Mouse (Mus musculus) intestine, embryonic 14.5 days (tissue): ENCODE results near the gene Timm29. TPM values are rescaled to one million over a fixed set of nuclear protein-coding genes. Genes with fewer than 3 reads are reported as not detected.
A peak's percentile ranks its signal among the peaks of the same experiment; 100 is the strongest.
"Not testable (repeated sequence)": the region's sequence is repeated elsewhere in the genome, so short reads cannot be mapped to it uniquely, and the experiment has no call there.

Experiments
- ATAC-seq: fragments of 200-750 bp; cut with Nextera tagmentation; replicated peaks from 2 replicates; pipeline ENCODE4 v1.8.0; 2017; ENCODE audit warnings: low read depth, moderate number of reproducible peaks, moderate TSS enrichment, moderate library complexity; ENCODE audit not compliant: low FRiP score, low TSS enrichment
- DNase-seq: peaks from one replicate; pipeline ENCODE4 v3.0.0-alpha.2; 2018; ENCODE audit warnings: low spot score
- H3K27ac ChIP-seq: fragments of 300-500 bp; sonication (generic); 2 replicates; pipeline ENCODE4 v1.5.1; 2014; ENCODE audit warnings: low read depth, mild to moderate bottlenecking, control low read depth
- H3K27me3 ChIP-seq: fragments of 300-500 bp; sonication (generic); replicated peaks from 2 replicates; pipeline ENCODE4 v1.6.1; 2014; ENCODE audit warnings: low read length, control low read depth; ENCODE audit not compliant: control insufficient read depth, insufficient read depth
- H3K36me3 ChIP-seq: fragments of 300-500 bp; sonication (generic); 2 replicates; pipeline ENCODE4 v1.6.1; 2014; ENCODE audit warnings: low read length, control low read depth; ENCODE audit not compliant: control insufficient read depth, insufficient read depth
- H3K4me1 ChIP-seq: fragments of 300-500 bp; sonication (generic); replicated peaks from 2 replicates; pipeline ENCODE4 v1.6.1; 2014; ENCODE audit warnings: low read length, control low read depth, mixed read lengths; ENCODE audit not compliant: control insufficient read depth, insufficient read depth
- H3K4me2 ChIP-seq: fragments of 300-500 bp; sonication (generic); 2 replicates; pipeline ENCODE4 v1.6.1; 2014; ENCODE audit warnings: low read length
- H3K4me3 ChIP-seq: fragments of 300-500 bp; sonication (generic); 2 replicates; pipeline ENCODE4 v1.5.1; 2014; ENCODE audit warnings: low read depth, low read length, control low read depth, mixed read lengths
- H3K9ac ChIP-seq: fragments of 300-500 bp; sonication (generic); 2 replicates; pipeline ENCODE4 v1.6.1; 2014; ENCODE audit warnings: mild to moderate bottlenecking, low read length
- H3K9me3 ChIP-seq: fragments of 300-500 bp; sonication (generic); 2 replicates; pipeline ENCODE4 v1.6.1; 2016; ENCODE audit warnings: low read length, control low read depth; ENCODE audit not compliant: control insufficient read depth
- WGBS: fragments of 180-500 bp; shearing (Covaris S2); extraction: QIAGEN DNeasy Blood & Tissue Kit; methylation state at CpG from one replicate; pipeline ENCODE4 v1.1.7; 2014; 5-methylcytosine and 5-hydroxymethylcytosine counted together
- polyA plus RNA-seq: library from polyadenylated mRNA; unstranded; fragments of >200 nt; fragmentation: Nextera tagmentation; extraction: Ambion mirVana; gene quantifications from 2 replicates; pipeline ENCODE4 v1.2.1, GENCODE M21; 2014

Timm29 gene
- polyA plus RNA-seq, 1 experiment from 2014 or later = 32.7 TPM

DNA sequence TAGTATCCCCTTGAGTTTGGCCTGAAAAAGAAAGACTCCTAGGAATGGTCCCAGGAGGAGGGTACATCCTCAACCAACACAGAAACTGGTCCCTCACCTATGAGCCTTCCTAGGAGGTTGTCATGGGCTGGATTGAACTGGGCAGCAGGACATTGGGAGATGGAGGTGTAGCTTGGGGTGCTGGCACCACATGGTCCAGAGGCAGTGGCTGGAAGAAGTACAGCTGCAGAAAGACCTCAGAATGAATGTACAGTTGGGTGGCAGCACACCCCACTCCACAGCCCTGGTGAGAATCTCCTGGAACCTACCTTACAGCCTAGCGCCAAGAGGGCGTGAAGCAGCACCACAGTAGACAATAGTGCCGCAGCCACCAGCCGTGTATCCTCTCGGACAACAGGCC, 3.0 kb upstream of the Timm29 start:
- Histone ChIP-seq H3K9me3 (no peaks in the 10 kb centered on the region), H3K9ac (no peak overlapping the region), H3K4me2 (no peak overlapping the region), H3K4me1 (peaks cover 14% of the 10 kb centered on the region), H3K27ac (no peak overlapping the region), H3K4me3 (no peak overlapping the region), H3K36me3 (peaks cover 63% of the 10 kb centered on the region), H3K27me3 (no peaks in the 10 kb centered on the region)
- WGBS = 89% methylated on average over 5 of the region's 5 CpGs
- ATAC-seq (no peak), DNase-seq (no peak)

GRCm38 (mm10) chr9:21591127-21591830, 1.2 kb upstream of the Timm29 start:
- DNase-seq (no peak), ATAC-seq (no peak)
- H3K9ac ChIP-seq = no peak overlapping the region
- H3K4me2 ChIP-seq = peak overlapping the region; percentile 94; the same call in 1 of the 2 replicates
- H3K9me3 ChIP-seq = no peaks in the 10 kb centered on the region
- H3K4me3 ChIP-seq = no peak overlapping the region
- no peaks in the 10 kb centered on the region for H3K27me3 ChIP-seq
- H3K36me3 ChIP-seq = peaks cover 62% of the 10 kb centered on the region
- peaks cover 14% of the 10 kb centered on the region for H3K4me1 ChIP-seq
- WGBS = 81% methylated on average over 6 of the region's 6 CpGs
- H3K27ac ChIP-seq = no peak overlapping the region

DNA sequence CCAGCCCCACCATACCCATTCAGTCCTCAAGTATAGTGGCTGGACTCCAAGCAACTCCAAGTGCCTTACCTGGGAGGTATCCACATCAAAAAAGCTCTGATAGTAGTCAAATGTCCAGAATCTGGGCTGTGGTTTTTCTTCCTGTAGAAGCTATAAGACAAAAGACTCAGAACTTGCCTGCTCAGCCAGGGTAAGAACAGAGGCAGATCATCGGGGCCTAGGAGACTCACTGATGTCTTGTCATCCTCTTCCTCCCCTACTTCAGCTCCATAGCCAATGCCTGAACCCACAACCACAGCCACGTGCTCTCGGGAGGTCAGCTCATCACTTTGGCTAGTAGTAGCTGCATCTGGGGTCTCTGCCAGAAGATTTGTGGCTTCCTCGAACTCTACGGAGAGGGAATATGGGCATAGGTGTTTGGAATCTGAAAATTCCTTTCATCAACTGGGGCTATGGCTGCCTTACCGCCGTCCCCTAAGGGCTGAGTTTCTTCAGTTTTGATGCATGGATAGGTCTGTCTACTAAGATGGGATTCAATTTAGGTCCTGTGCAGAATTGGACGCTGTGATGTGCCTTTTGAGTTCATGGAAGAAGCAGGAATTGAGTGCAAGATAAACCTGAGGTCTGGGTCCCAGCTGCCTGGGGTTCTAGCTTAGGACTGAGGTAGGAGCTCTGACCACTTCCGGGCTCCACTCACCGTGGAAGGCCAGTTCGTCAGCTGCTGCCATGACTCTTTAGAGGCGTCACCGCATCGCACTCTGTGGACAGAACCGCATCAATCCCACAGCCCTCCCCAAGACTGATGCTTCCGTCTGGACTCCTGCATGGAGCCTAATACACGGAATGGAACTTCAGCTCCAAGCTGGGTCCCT, 455 bp upstream of the Timm29 start:
- peak overlapping the region; percentile 94 for H3K4me2 ChIP-seq
- peaks cover 14% of the 10 kb centered on the region for H3K4me1 ChIP-seq
- 20% methylated on average over 17 of the region's 17 CpGs for WGBS
- peak; percentile 79 for ATAC-seq
- peak overlapping the region; percentile 88 for H3K9ac ChIP-seq
- peak overlapping the region; percentile 2; the same call in 1 of the 2 replicates for H3K27ac ChIP-seq
- peaks cover 58% of the 10 kb centered on the region for H3K36me3 ChIP-seq
- H3K27me3 ChIP-seq = no peaks in the 10 kb centered on the region
- no peaks in the 10 kb centered on the region for H3K9me3 ChIP-seq
- no peak for DNase-seq
- H3K4me3 ChIP-seq = peak overlapping the region; percentile 98

- Histone ChIP-seq H3K36me3 (peaks cover 46% of the 10 kb centered on the region), H3K4me1 (peaks cover 14% of the 10 kb centered on the region), H3K4me3 (peak overlapping the region; percentile 98), H3K9me3 (no peaks in the 10 kb centered on the region), H3K9ac (peak overlapping the region; percentile 88), H3K27ac (peak overlapping the region; percentile 69), H3K4me2 (peak overlapping the region; percentile 94), H3K27me3 (no peaks in the 10 kb centered on the region)
- DNase-seq (peak; percentile 66), ATAC-seq (peak; percentile 59)
- WGBS = 1% methylated on average over 69 of the region's 69 CpGs
These were observed 700 bp downstream of the Timm29 start for GRCm38 (mm10) chr9:21593122-21593721.

GRCm38 (mm10) chr9:21594350-21594749, 1.8 kb downstream of the Timm29 start:
- ATAC-seq, H3K4me3 ChIP-seq, H3K9ac ChIP-seq: not testable (repeated sequence)

DNA sequence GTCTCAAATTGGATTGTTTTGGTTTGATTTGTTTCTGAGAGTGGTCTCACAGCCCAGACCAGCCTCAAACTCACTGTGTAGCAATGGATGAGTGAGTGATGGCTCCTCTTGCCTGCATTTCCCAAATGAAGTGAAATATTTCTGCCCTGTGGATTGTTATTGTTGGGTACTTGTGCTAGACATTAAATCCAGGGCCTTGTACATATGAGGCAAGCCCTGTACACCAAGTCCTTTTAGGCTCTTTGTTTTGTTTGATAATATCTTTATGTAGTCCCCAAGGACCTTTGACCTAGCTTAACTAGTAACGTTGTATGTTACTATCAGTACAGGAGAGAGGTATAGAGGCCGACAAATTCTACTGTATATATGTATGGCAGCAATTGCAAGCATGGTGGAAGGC, 2.3 kb downstream of the Timm29 start:
- H3K4me2 ChIP-seq = no peak overlapping the region

More at GRCm38 (mm10) chr9:21594350-21594749, 1.8 kb downstream of the Timm29 start:
- not testable (repeated sequence) for H3K27ac ChIP-seq, H3K9me3 ChIP-seq, DNase-seq, H3K27me3 ChIP-seq
- Histone ChIP-seq H3K4me2 (peak overlapping the region; percentile 94), H3K36me3 (peaks cover 35% of the 10 kb centered on the region), H3K4me1 (peaks cover 14% of the 10 kb centered on the region)
- WGBS = 85% methylated on average over 8 of the region's 8 CpGs

GRCm38 (mm10) chr9:21598198-21598597, 5.7 kb downstream of the Timm29 start:
- H3K9ac ChIP-seq = no peak overlapping the region
- H3K4me2 ChIP-seq = no peak overlapping the region
- WGBS = 35% methylated on average over 2 of the region's 2 CpGs
- peaks cover 19% of the 10 kb centered on the region for H3K36me3 ChIP-seq
- no peak overlapping the region for H3K27ac ChIP-seq
- DNase-seq = no peak
- peaks cover 8% of the 10 kb centered on the region for H3K4me1 ChIP-seq
- H3K4me3 ChIP-seq = no peak overlapping the region
- no peaks in the 10 kb centered on the region for H3K9me3 ChIP-seq
- no peak for ATAC-seq
- H3K27me3 ChIP-seq = no peaks in the 10 kb centered on the region

More for the DNA sequence above, 2.3 kb downstream of the Timm29 start:
- DNase-seq = no peak
- no peak for ATAC-seq
- H3K36me3 ChIP-seq = peaks cover 30% of the 10 kb centered on the region
- H3K27ac ChIP-seq = no peak overlapping the region
- peaks cover 14% of the 10 kb centered on the region for H3K4me1 ChIP-seq
- no peak overlapping the region for H3K4me3 ChIP-seq
- no peak overlapping the region for H3K9ac ChIP-seq
- WGBS = 77% methylated on average over 2 of the region's 2 CpGs
- H3K27me3 ChIP-seq = no peaks in the 10 kb centered on the region
- no peaks in the 10 kb centered on the region for H3K9me3 ChIP-seq

GRCm38 (mm10) chr9:21600186-21600585, 7.7 kb downstream of the Timm29 start:
- Histone ChIP-seq H3K4me2 (no peak overlapping the region), H3K27me3 (no peaks in the 10 kb centered on the region), H3K4me1 (no peaks in the 10 kb centered on the region), H3K4me3 (no peak overlapping the region), H3K9ac (no peak overlapping the region), H3K27ac (no peak overlapping the region), H3K36me3 (peaks cover 14% of the 10 kb centered on the region; the same call in 1 of the 2 replicates), H3K9me3 (no peaks in the 10 kb centered on the region)
- WGBS = 74% methylated on average over 3 of the region's 3 CpGs
- DNase-seq = no peak
- ATAC-seq = no peak
